Mouse (Mus musculus): ENCODE measurements at regions not wholly inside any gene's neighbourhood (a gene's known extent, or its start where the extent isn't known, plus 50 kb on each side); places are given as distances from the start of the nearest gene placed in this dataset.

GRCm38 (mm10) chr5:47336511-47336910, 646.4 kb upstream of the Slit2 start:
- no peak for DNase-seq

GRCm38 (mm10) chr5:47339807-47340206, 643.1 kb upstream of the Slit2 start:
- no peak for DNase-seq

GRCm38 (mm10) chr5:47370184-47370583, 612.8 kb upstream of the Slit2 start:
- no peak for DNase-seq

- DNase-seq = no peak
Measured at GRCm38 (mm10) chr5:47385930-47386329, 597.0 kb upstream of the Slit2 start.

- no peak for DNase-seq
Measured at GRCm38 (mm10) chr5:47386750-47387149, 596.2 kb upstream of the Slit2 start.

GRCm38 (mm10) chr5:47390735-47391134, 592.2 kb upstream of the Slit2 start:
- no peak for DNase-seq

- DNase-seq = no peak
Measured at GRCm38 (mm10) chr5:47396874-47397273, 586.1 kb upstream of the Slit2 start.

- no peak for DNase-seq
Measured at GRCm38 (mm10) chr5:47421916-47422315, 561.0 kb upstream of the Slit2 start.

- no peak for DNase-seq
Measured at GRCm38 (mm10) chr5:47426040-47426439, 556.9 kb upstream of the Slit2 start.

GRCm38 (mm10) chr5:47426467-47426866, 556.5 kb upstream of the Slit2 start:
- DNase-seq = peak; percentile 3

- DNase-seq = no peak
Measured at GRCm38 (mm10) chr5:47429217-47430172, 553.4 kb upstream of the Slit2 start.

- peak; percentile 2 for DNase-seq
Measured at GRCm38 (mm10) chr5:47431599-47432328, 551.2 kb upstream of the Slit2 start.

- no peak for DNase-seq
Measured at GRCm38 (mm10) chr5:47436455-47436854, 546.5 kb upstream of the Slit2 start.

GRCm38 (mm10) chr5:47446305-47447028, 536.5 kb upstream of the Slit2 start:
- DNase-seq = no peak

- DNase-seq = no peak
Measured at GRCm38 (mm10) chr5:47464848-47465247, 518.1 kb upstream of the Slit2 start.

- peak; percentile 55 for DNase-seq
Measured at GRCm38 (mm10) chr5:47469394-47469793, 513.5 kb upstream of the Slit2 start.

- no peak for DNase-seq
Measured at GRCm38 (mm10) chr5:47472027-47472825, 510.7 kb upstream of the Slit2 start.

- DNase-seq = no peak
Measured at GRCm38 (mm10) chr5:47479908-47480307, 503.0 kb upstream of the Slit2 start.

- DNase-seq = no peak
Measured at GRCm38 (mm10) chr5:47496218-47496617, 486.7 kb upstream of the Slit2 start.

- DNase-seq = peak; percentile 17
Measured at GRCm38 (mm10) chr5:47502764-47503416, 480.0 kb upstream of the Slit2 start.

GRCm38 (mm10) chr5:47508689-47509301, 474.1 kb upstream of the Slit2 start:
- no peak for DNase-seq
